Mouse (Mus musculus) spleen, adult 2 months (tissue): ENCODE measurements around the gene Ccser2. TPM values are rescaled to one million over a fixed set of nuclear protein-coding genes. Genes with fewer than 3 reads are reported as not detected.

Source experiments
- DNase-seq, 2 experiments: peaks; one replicate each; pipeline versions ENCODE4 v3.0.0 to v3.0.0-alpha.2; 2012 to 2021; ENCODE audit warnings: low spot score in 2 of 2, low read depth in 1 of 2
- H3K27ac ChIP-seq: fragments of 200-500 bp; 2 replicates; pipeline ENCODE4 v1.5.1; 2012; ENCODE audit warnings: low read length, inconsistent platforms; ENCODE audit not compliant: insufficient read depth
- H3K27me3 ChIP-seq: fragments of 200-500 bp; 2 replicates; pipeline ENCODE4 v1.6.1; 2012; ENCODE audit warnings: mild to moderate bottlenecking, moderate library complexity, low read length, inconsistent platforms; ENCODE audit not compliant: control insufficient read depth, insufficient read depth
- H3K36me3 ChIP-seq: fragments of 200-500 bp; 2 replicates; pipeline ENCODE4 v1.6.1; 2012; ENCODE audit warnings: mild to moderate bottlenecking, low read length, inconsistent platforms; ENCODE audit not compliant: control insufficient read depth, insufficient read depth
- H3K4me1 ChIP-seq: fragments of 200-500 bp; 2 replicates; pipeline ENCODE4 v1.6.1; 2011; ENCODE audit warnings: inconsistent platforms; ENCODE audit not compliant: control insufficient read depth, insufficient read depth, insufficient read length
- H3K4me3 ChIP-seq: fragments of 200-500 bp; 2 replicates; pipeline ENCODE4 v1.5.1; 2011; ENCODE audit warnings: mild to moderate bottlenecking, inconsistent platforms; ENCODE audit not compliant: insufficient read depth, insufficient read length; ENCODE audit errors: extremely low read depth
- CTCF ChIP-seq: fragments of 200-500 bp; IDR thresholded peaks from 2 replicates; pipeline ENCODE4 v1.5.1; 2011; ENCODE audit warnings: mild to moderate bottlenecking, inconsistent platforms; ENCODE audit not compliant: insufficient read depth, insufficient read length, insufficient replicate concordance; ENCODE audit errors: extremely low read depth
- POLR2A ChIP-seq: fragments of 200-500 bp; IDR thresholded peaks from 2 replicates; pipeline ENCODE4 v1.6.1; 2011; ENCODE audit warnings: low read depth, low read length, inconsistent platforms
- WGBS: fragments of 180-500 bp; shearing (Covaris S2); methylation state at CpG from one replicate; pipeline ENCODE4 v1.1.7; 2018; 5-methylcytosine and 5-hydroxymethylcytosine counted together
- polyA plus RNA-seq: library from polyadenylated mRNA; depleted of rRNA; stranded (reverse); fragments of >200 nt; gene quantifications from 2 replicates; pipeline ENCODE4 v1.2.3, GENCODE M21; 2012

Ccser2 gene
- polyA plus RNA-seq, 1 experiment, result 5.9 TPM

DNA sequence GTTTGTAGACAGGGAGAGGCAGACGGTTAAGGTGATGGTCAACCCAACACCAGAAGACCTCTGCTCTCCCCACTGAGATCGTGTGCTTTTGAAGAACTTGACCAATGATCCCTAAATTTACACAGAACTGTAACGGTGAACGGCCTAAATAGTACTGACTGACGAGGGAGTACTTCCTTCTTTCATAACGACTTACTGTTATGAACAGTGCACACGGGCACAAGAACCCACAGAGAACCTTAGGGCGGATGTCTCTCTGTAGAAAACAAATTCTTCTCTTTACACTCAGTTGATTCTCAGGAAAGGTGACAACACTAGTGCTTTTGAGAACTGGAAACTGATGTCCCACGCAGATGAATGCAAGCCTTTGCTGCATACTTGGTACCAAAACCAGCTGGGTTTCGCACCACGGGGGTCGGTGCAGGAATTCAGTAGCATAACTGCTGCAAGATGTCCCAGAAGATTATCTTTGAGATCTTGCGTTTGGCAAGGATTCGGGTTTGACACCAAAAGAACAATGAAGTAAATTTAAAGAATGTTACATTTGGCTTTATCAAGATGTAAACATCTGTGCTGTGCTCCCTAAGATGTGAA is 99.7 kb downstream of the Ccser2 start:
- peak in 1 of 2 experiments; percentile 26 for DNase-seq
- TF ChIP-seq CTCF (no peak), POLR2A (no peak; the same call in 1 of the 2 replicates)
- H3K27me3 ChIP-seq, result no peaks in the 10 kb centered on the region
- WGBS, result 13% methylated on average over 14 of the region's 14 CpGs
- H3K4me3 ChIP-seq, result no peak overlapping the region
- H3K4me1 ChIP-seq, result peaks cover 14% of the 10 kb centered on the region; the same call in 1 of the 2 replicates
- peak overlapping the region; percentile 77 for H3K27ac ChIP-seq
- H3K36me3 ChIP-seq, result no peaks in the 10 kb centered on the region

GRCm38 (mm10) chr14:36866966-36867700 is 101.4 kb downstream of the Ccser2 start:
- Histone ChIP-seq H3K27ac (no peak overlapping the region), H3K27me3 (no peaks in the 10 kb centered on the region), H3K36me3 (no peaks in the 10 kb centered on the region), H3K4me1 (peaks cover 21% of the 10 kb centered on the region; the same call in 1 of the 2 replicates), H3K4me3 (no peak overlapping the region)
- 18% methylated on average over 6 of the region's 6 CpGs for WGBS
- TF ChIP-seq CTCF (no peak), POLR2A (no peak)
- DNase-seq, result peak; percentile 60 to 61

GRCm38 (mm10) chr14:36863877-36864489 is 104.6 kb downstream of the Ccser2 start:
- Histone ChIP-seq H3K4me1 (peaks cover 15% of the 10 kb centered on the region; the same call in 1 of the 2 replicates), H3K36me3 (no peaks in the 10 kb centered on the region), H3K27me3 (no peaks in the 10 kb centered on the region), H3K27ac (peak overlapping the region; percentile 90), H3K4me3 (peak overlapping the region; percentile 62)
- DNase-seq, result peak; percentile 78 to 88
- WGBS, result 11% methylated on average over 15 of the region's 15 CpGs
- TF ChIP-seq POLR2A, result peak; percentile 14; the same call in 1 of the 2 replicates
- peak; percentile 95 for TF ChIP-seq CTCF

- Histone ChIP-seq H3K27me3 (no peaks in the 10 kb centered on the region), H3K4me1 (peaks cover 8% of the 10 kb centered on the region; the same call in 1 of the 2 replicates), H3K36me3 (no peaks in the 10 kb centered on the region), H3K4me3 (no peak overlapping the region), H3K27ac (no peak overlapping the region)
- peak; percentile 22 to 52 for DNase-seq
- TF ChIP-seq CTCF (peak; percentile 66; the same call in 1 of the 2 replicates), POLR2A (no peak)
- WGBS, result 26% methylated on average over 7 of the region's 7 CpGs
Observed at GRCm38 (mm10) chr14:36862387-36862786, 106.2 kb downstream of the Ccser2 start.

- Histone ChIP-seq H3K27me3 (no peaks in the 10 kb centered on the region), H3K36me3 (no peaks in the 10 kb centered on the region), H3K4me1 (peaks cover 8% of the 10 kb centered on the region; the same call in 1 of the 2 replicates), H3K27ac (no peak overlapping the region), H3K4me3 (no peak overlapping the region)
- no peak for DNase-seq
- 68% methylated on average over 4 of the region's 4 CpGs for WGBS
- no peak for TF ChIP-seq POLR2A
- no peak for TF ChIP-seq CTCF
Observed at GRCm38 (mm10) chr14:36858932-36859331, 109.6 kb downstream of the Ccser2 start.

GRCm38 (mm10) chr14:36852972-36853371 is 115.6 kb downstream of the Ccser2 start:
- no peak for DNase-seq
- TF ChIP-seq POLR2A (no peak), CTCF (no peak)
- Histone ChIP-seq H3K4me3 (no peak overlapping the region), H3K27me3 (no peaks in the 10 kb centered on the region), H3K4me1 (no peaks in the 10 kb centered on the region), H3K36me3 (no peaks in the 10 kb centered on the region), H3K27ac (no peak overlapping the region)
- WGBS, result 66% methylated on average over 4 of the region's 4 CpGs
